Mouse (Mus musculus) kidney, embryonic 15.5 days (tissue): ENCODE results near the gene Acy3. TPM values are rescaled to one million over a fixed set of nuclear protein-coding genes. Genes with fewer than 3 reads are reported as not detected.
"Not testable (repeated sequence)": the region's sequence is repeated elsewhere in the genome, so short reads cannot be mapped to it uniquely, and the experiment has no call there.

Source experiments
- ATAC-seq: fragments of 200-750 bp; cut with Nextera tagmentation; replicated peaks from 2 replicates; pipeline ENCODE4 v1.8.0; 2017; ENCODE audit warnings: moderate TSS enrichment; ENCODE audit not compliant: low FRiP score
- H3K27ac ChIP-seq: fragments of 300-500 bp; sonication (generic); 2 replicates; pipeline ENCODE4 v1.5.1; 2015; ENCODE audit warnings: mild to moderate bottlenecking, inconsistent platforms
- H3K27me3 ChIP-seq: fragments of 300-500 bp; sonication (generic); 2 replicates; pipeline ENCODE4 v1.6.1; 2015; ENCODE audit warnings: inconsistent platforms
- H3K36me3 ChIP-seq: fragments of 300-500 bp; sonication (generic); 2 replicates; pipeline ENCODE4 v1.6.1; 2015; ENCODE audit warnings: inconsistent platforms
- H3K4me1 ChIP-seq: fragments of 300-500 bp; sonication (generic); 2 replicates; pipeline ENCODE4 v1.6.1; 2015; ENCODE audit warnings: inconsistent platforms
- H3K4me2 ChIP-seq: fragments of 300-500 bp; sonication (generic); 2 replicates; pipeline ENCODE4 v1.6.1; 2015; ENCODE audit warnings: moderate library complexity, mild to moderate bottlenecking, inconsistent platforms
- H3K4me3 ChIP-seq: fragments of 300-500 bp; sonication (generic); replicated peaks from 2 replicates; pipeline ENCODE4 v1.5.1; 2015; ENCODE audit warnings: mild to moderate bottlenecking, inconsistent platforms
- H3K9ac ChIP-seq: fragments of 300-500 bp; sonication (generic); 2 replicates; pipeline ENCODE4 v1.6.1; 2015; ENCODE audit warnings: mild to moderate bottlenecking, inconsistent platforms
- H3K9me3 ChIP-seq: fragments of 300-500 bp; sonication (generic); replicated peaks from 2 replicates; pipeline ENCODE4 v1.6.1; 2016; ENCODE audit warnings: inconsistent platforms
- WGBS: fragments of 180-500 bp; shearing (Covaris S2); methylation state at CpG from one replicate; pipeline ENCODE4 v1.1.7; 2015; ENCODE audit warnings: mixed read lengths; 5-methylcytosine and 5-hydroxymethylcytosine counted together
- polyA plus RNA-seq: library from polyadenylated mRNA; unstranded; fragments of >200 nt; fragmentation: Nextera tagmentation; extraction: Ambion mirVana; gene quantifications from 2 replicates; pipeline ENCODE4 v1.2.1, GENCODE M21; 2015

Acy3 gene
- polyA plus RNA-seq, 1 experiment from 2014 or later = 35.0 TPM

- H3K9ac ChIP-seq, H3K36me3 ChIP-seq, H3K4me2 ChIP-seq, H3K27ac ChIP-seq, H3K4me3 ChIP-seq, H3K27me3 ChIP-seq, H3K9me3 ChIP-seq: not testable (repeated sequence)
- H3K4me1 ChIP-seq = peaks cover 18% of the 10 kb centered on the region
- ATAC-seq = peak; percentile 45; the same call in 1 of the 2 replicates
- whole genome bisulfite sequencing = 74% methylated on average over 5 of the region's 5 CpGs
Measured at GRCm38 (mm10) chr19:3957296-3958036, 28.9 kb upstream of the Acy3 start.

GRCm38 (mm10) chr19:3958470-3958869 lies 27.9 kb upstream of the Acy3 start, which contains the start of gene Aldh3b3:
Aldh3b3 (plus strand) TSS chr19:3958645.
- H3K36me3 ChIP-seq = no peaks in the 10 kb centered on the region
- no peaks in the 10 kb centered on the region for H3K9me3 ChIP-seq
- no peak within 1 kb of the TSS for H3K27ac ChIP-seq
- 67% methylated on average over 4 of the region's 4 CpGs for WGBS
- no peak for ATAC-seq
- peaks cover 18% of the 10 kb centered on the region for H3K4me1 ChIP-seq
- H3K9ac ChIP-seq = no peak within 1 kb of the TSS
- H3K4me3 ChIP-seq = no peak within 1 kb of the TSS
- no peak within 1 kb of the TSS for H3K4me2 ChIP-seq
- H3K27me3 ChIP-seq = no peaks in the 10 kb centered on the region

DNA sequence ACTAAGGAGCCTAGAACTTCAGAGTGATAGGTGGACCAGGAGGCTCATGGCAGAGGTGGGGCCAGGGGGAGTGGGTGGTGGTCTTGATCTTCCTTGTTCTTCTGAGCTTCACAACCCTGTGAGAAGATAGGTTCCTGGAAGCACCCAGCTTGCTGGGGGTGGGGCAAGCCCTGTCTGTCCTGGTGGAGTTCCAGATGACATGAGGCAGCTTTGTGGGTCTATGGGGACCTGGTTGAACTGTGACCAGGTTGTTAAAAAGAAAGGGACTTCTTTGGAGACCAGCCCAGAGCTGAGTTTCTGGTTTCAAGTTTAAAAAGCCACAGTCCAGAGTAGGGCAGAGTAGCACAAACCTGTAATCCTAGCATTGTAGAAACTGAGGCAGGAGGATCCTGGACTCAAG lies 27.3 kb upstream of the Acy3 start:
- no peak for ATAC-seq
- Histone ChIP-seq H3K9me3 (no peaks in the 10 kb centered on the region), H3K27me3 (no peaks in the 10 kb centered on the region), H3K4me2 (no peak overlapping the region), H3K4me1 (peaks cover 18% of the 10 kb centered on the region), H3K4me3 (no peak overlapping the region), H3K36me3 (no peaks in the 10 kb centered on the region), H3K27ac (no peak overlapping the region), H3K9ac (no peak overlapping the region)

GRCm38 (mm10) chr19:3960211-3960610 lies 26.2 kb upstream of the Acy3 start:
- Histone ChIP-seq H3K27ac (no peak overlapping the region), H3K36me3 (no peaks in the 10 kb centered on the region), H3K27me3 (no peaks in the 10 kb centered on the region), H3K4me3 (no peak overlapping the region), H3K4me1 (peaks cover 13% of the 10 kb centered on the region), H3K4me2 (no peak overlapping the region), H3K9me3 (no peaks in the 10 kb centered on the region), H3K9ac (no peak overlapping the region)
- 78% methylated on average over 5 of the region's 5 CpGs for WGBS
- ATAC-seq = no peak

DNA sequence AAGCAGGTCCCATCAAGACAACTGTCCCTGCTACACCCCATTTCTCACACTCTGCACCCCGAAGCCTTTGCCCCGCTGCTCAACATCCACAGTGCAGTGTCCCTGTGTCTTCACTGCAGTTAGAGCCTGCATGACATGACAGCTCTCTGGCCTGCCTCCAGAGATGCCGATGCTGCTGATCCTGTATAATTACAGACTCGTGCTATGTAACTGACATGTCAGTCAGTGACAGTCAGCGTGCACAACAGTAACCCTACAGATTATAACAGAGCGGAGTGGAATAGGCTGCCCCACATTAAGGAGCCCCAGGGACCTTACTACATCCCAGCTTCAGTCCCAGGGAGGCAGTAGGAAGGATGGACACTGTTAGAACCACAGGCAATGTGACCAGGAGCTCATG lies 24.6 kb upstream of the Acy3 start:
- 81% methylated on average over 6 of the region's 6 CpGs for WGBS
- H3K4me2 ChIP-seq = not testable (repeated sequence)

DNA sequence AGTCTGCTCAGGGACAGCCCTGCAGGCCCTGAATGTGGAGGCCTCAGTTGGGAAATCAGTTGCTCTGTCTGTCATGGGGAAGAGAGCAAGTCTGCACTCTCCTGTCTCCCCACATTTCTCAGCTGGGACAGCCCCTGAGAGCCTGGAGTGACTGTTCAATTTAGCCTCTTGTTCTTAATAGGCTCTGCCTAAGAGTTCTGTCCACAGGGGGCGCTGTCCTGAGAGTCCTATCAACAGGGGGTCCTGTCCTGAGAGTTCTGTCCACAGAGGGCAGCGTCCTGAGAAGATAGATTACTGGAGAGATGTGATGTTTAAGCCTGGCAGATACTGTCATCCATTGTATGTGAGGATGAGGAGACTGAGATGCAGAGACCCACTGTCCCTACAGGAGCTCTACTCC lies 23.9 kb upstream of the Acy3 start:
- no peak for ATAC-seq

More for the DNA sequence above, 24.6 kb upstream of the Acy3 start:
- not testable (repeated sequence) for H3K27me3 ChIP-seq, H3K9me3 ChIP-seq, H3K27ac ChIP-seq, H3K4me1 ChIP-seq, H3K9ac ChIP-seq, H3K4me3 ChIP-seq, H3K36me3 ChIP-seq, ATAC-seq

GRCm38 (mm10) chr19:3964030-3964429 lies 22.3 kb upstream of the Acy3 start:
- Histone ChIP-seq H3K4me3 (no peak overlapping the region), H3K36me3 (no peaks in the 10 kb centered on the region), H3K27me3 (no peaks in the 10 kb centered on the region), H3K27ac (no peak overlapping the region), H3K9me3 (no peaks in the 10 kb centered on the region), H3K4me2 (no peak overlapping the region), H3K9ac (no peak overlapping the region), H3K4me1 (no peaks in the 10 kb centered on the region)
- WGBS = 56% methylated on average over 4 of the region's 4 CpGs
- ATAC-seq = no peak

More for the DNA sequence above, 23.9 kb upstream of the Acy3 start:
- H3K4me3 ChIP-seq = no peak overlapping the region
- H3K4me1 ChIP-seq = 0 out of 2 replicates have a peak, but pooled peaks cover 3% of the 10 kb centered on the region
- H3K9me3 ChIP-seq = no peaks in the 10 kb centered on the region
- no peak overlapping the region for H3K27ac ChIP-seq
- H3K36me3 ChIP-seq = no peaks in the 10 kb centered on the region
- no peak overlapping the region for H3K9ac ChIP-seq
- WGBS = 17% methylated on average over 2 of the region's 2 CpGs
- no peak overlapping the region for H3K4me2 ChIP-seq
- no peaks in the 10 kb centered on the region for H3K27me3 ChIP-seq

- WGBS = 78% methylated on average over 11 of the region's 11 CpGs
- Histone ChIP-seq H3K36me3 (no peaks in the 10 kb centered on the region), H3K9me3 (no peaks in the 10 kb centered on the region), H3K27ac (no peak overlapping the region), H3K4me2 (no peak overlapping the region), H3K4me3 (no peak overlapping the region), H3K27me3 (no peaks in the 10 kb centered on the region), H3K4me1 (0 out of 2 replicates have a peak, but pooled peaks cover 10% of the 10 kb centered on the region), H3K9ac (no peak overlapping the region)
- ATAC-seq = no peak
Measured at GRCm38 (mm10) chr19:3966330-3967075, 19.9 kb upstream of the Acy3 start.

GRCm38 (mm10) chr19:3967258-3967657 lies 19.1 kb upstream of the Acy3 start:
- H3K4me2 ChIP-seq = no peak overlapping the region
- H3K27ac ChIP-seq = no peak overlapping the region
- H3K9me3 ChIP-seq = no peaks in the 10 kb centered on the region
- no peak overlapping the region for H3K9ac ChIP-seq
- no peak overlapping the region for H3K4me3 ChIP-seq
- H3K36me3 ChIP-seq = no peaks in the 10 kb centered on the region
- no peak for ATAC-seq
- 61% methylated on average over 3 of the region's 3 CpGs for WGBS
- H3K4me1 ChIP-seq = peaks cover 12% of the 10 kb centered on the region
- H3K27me3 ChIP-seq = no peaks in the 10 kb centered on the region

DNA sequence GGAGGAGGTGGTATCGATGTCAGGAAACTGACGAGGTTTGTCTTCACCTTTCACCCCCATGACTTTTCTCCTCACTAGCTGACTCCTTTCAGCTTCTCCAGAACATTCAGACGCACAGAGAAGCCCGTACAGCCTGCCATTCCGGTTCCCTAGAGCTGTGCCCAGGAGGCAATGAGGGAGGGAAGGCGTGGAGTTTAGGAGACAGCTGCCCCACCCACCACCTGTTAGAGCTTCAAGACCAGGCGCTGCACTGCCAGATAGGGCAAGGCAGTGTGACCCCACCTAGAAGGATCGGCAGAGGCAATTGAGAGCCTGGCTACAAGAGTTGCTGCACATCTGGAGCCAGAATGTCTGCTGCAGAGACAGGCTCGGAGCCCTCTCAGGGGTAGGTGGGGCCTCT lies 14.1 kb upstream of the Acy3 start, which contains the start of gene Aldh3b2:
Gene Aldh3b2 (plus strand): TSS at position 100 of the 400 bp plus-strand sequence.
- no peak for ATAC-seq
- H3K4me3 ChIP-seq = no peak within 1 kb of the TSS
- H3K9me3 ChIP-seq = no peaks in the 10 kb centered on the region
- H3K4me1 ChIP-seq = peaks cover 15% of the 10 kb centered on the region
- no peak within 1 kb of the TSS for H3K9ac ChIP-seq
- 11% methylated on average over 9 of the region's 9 CpGs for WGBS
- H3K27ac ChIP-seq = no peak within 1 kb of the TSS
- no peaks in the 10 kb centered on the region for H3K36me3 ChIP-seq
- no peaks in the 10 kb centered on the region for H3K27me3 ChIP-seq
- H3K4me2 ChIP-seq = no peak within 1 kb of the TSS

- H3K27me3 ChIP-seq, H3K4me2 ChIP-seq, H3K4me3 ChIP-seq, H3K9me3 ChIP-seq, H3K36me3 ChIP-seq, ATAC-seq, H3K27ac ChIP-seq, H3K9ac ChIP-seq: not testable (repeated sequence)
- peaks cover 13% of the 10 kb centered on the region for H3K4me1 ChIP-seq
- WGBS = 84% methylated on average over 6 of the region's 6 CpGs
Measured at GRCm38 (mm10) chr19:3974608-3975007, 11.8 kb upstream of the Acy3 start.

DNA sequence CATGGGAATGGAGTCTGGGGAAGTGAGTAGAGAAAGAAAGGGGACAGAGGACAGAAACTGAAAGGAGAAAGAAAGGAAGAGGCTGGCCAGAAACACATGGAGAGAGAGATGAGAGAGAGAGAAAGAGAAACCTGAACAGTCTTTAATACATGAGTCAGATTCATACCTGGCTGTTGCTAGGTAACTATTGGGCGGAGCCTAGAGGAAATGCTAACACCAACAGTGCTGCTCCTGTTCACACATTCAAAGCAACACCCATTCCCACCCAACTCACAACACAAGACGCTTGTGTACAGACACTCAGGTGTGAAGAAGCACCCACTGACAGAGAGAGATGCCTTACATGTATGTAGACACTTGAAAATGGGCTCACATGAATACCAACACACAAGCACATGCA lies 10.5 kb upstream of the Acy3 start:
- H3K4me1 ChIP-seq = peaks cover 11% of the 10 kb centered on the region
- no peak overlapping the region for H3K4me3 ChIP-seq
- H3K9ac ChIP-seq = no peak overlapping the region
- no peaks in the 10 kb centered on the region for H3K27me3 ChIP-seq
- ATAC-seq = no peak
- H3K4me2 ChIP-seq = no peak overlapping the region
- H3K27ac ChIP-seq = no peak overlapping the region
- 80% methylated on average over 2 of the region's 2 CpGs for WGBS
- H3K36me3 ChIP-seq = no peaks in the 10 kb centered on the region
- H3K9me3 ChIP-seq = no peaks in the 10 kb centered on the region
